Mouse (Mus musculus) heart, postnatal 36 days (tissue): ENCODE data around the gene Cdyl. TPM values are rescaled to one million over a fixed set of nuclear protein-coding genes. Genes with fewer than 3 reads are reported as not detected.

Source experiments
- DNase-seq, 2 experiments: peaks; one replicate each; pipeline ENCODE4 v3.0.0; 2021 to 2022
- intact Hi-C: fragments of 180-260 bp; cut with DNase I; formaldehyde crosslinking; loops from one replicate; pipeline ENCODE4 v1.15.1; 2025
- total RNA-seq, 2 experiments: library from RNA; stranded (reverse); gene quantifications; 2 replicates each; pipeline ENCODE4 v1.2.3; 2021

Cdyl gene
- total RNA-seq: 10 to 100 TPM in 1 of 2 experiments, 1 to 10 TPM in 1; 10.0 to 10.8 TPM

DNA sequence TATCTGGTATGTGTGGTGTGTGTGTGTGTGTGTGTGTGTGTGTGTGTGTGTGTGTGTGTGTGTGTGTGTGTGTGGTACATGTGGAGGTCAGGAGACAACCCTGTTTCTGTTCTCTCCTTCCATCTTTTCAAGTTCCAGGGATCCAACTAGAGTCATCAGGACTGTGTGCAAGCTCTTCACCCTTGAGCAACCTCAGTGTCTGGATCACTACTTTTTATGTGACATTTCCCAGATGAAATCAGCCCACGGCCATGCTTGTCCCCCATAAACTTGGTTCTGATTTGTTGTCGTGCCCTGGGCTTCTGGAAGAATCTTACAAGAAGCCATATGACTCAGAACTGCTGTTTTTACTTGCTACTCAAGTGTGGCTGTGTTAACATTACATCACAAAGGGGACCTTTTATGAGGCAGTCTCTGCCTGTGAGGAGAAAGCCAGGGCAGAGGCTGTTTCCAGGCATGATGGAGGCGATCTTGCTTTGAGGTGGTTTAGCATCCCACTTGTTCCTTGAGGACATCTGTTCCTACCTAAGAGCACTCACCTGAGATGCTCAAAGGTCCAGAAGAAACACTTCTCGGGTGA, at the start of gene Cdyl:
Gene Cdyl (plus strand): TSS at position 428 of the 580 bp plus-strand sequence.
- intact Hi-C loops: no loop called here
- DNase-seq: no peak

DNA sequence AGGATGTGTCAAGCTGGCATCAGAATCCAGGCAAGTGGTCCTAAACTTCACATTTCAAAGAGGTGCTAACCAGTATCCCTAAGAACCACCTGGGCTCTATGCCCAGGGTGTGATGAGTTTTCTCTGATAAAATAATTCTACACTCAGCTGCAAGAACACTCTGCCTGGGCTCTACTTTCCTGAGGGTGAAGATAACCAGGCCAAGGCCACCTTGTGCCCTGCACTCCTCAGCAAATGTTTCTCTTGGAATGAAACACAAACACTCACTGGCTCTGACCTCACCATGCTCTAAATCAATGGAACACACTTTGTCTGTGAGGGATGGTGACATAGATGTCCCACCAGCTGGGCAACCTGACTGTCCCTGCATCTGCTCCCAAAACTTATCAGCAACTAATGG, 48.9 kb upstream of the Cdyl start:
- intact Hi-C loops: no loop called here

DNA sequence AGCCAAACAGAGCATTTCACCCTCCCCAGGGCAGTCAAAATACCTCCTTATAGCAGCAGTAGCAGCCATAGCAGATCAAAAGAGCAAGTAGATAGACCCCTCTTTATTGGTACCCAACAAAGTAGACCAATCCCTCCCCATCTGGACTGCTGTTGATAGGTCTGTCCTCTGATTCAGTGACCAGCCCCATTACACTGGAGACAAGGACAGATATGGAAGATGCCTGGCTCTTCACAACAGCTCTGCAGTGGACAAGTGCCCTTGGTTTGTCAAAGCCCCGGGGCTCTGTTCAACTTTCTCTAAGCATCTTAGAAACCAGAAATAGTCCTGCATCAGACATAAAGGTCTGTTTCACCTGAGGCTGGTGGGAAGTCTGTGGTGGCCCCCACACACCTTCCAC, 47.1 kb upstream of the Cdyl start:
- DNase-seq: no peak
- intact Hi-C loops: no loop called here

More for the DNA sequence above, 48.9 kb upstream of the Cdyl start:
- DNase-seq: no peak

DNA sequence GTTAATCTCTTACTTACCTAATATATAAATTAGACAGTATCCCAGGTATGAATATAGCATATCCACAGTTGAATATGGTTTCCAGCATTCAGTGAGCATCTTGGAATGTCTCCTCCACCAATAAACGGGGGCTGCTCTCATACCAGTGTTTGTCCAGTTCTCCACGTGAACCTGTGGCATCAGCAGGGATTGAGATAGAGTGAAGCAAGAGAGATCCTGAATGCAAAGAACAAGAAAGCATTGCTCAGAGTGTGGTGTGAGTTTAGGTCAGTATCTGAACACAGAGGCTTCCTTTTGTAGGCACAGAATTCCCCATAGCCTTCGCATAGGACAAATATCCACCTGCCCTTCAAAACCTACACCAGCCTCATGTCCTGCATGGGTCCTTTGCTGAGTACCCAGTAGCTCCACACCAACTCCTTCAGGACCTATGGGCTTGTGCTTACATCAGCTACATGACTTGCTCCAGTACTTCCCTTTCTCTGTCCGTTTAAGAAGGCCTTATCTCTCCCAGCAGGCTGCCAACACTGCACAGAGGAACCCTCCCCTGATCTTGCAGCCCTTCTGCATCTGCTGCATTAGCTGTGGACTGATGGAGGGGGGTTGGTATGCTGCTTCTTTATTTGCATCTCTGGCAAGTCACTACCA, 44.7 kb upstream of the Cdyl start:
- intact Hi-C loops: no loop called here
- DNase-seq: no peak

DNA sequence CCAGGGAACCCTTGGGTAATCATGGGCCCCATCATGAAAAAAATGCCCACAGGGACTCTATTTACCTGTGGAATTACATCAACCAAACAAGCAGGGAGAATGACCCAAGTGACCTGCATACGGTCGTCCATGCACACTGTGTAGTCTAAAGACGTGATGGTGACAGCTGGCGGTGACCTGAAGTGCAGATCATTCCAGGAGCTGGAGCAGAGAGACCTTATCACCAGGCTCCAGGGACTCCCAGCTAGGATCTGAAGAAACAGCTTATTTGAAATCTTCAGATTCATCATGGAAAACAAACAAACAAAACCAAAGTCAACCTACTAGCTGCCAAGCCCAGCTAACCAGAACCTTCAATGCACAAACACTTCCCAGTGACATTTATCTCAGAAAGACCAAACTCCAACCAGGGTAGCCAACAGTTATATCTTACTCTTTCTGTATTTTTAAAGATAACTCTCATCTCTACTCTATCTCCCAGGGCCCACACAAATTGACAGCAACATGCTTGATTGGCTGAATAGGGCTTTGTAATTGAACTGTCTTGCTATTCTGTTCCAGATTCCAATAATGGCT, 43.0 kb upstream of the Cdyl start:
- DNase-seq: no peak
- intact Hi-C loops: no loop called here

DNA sequence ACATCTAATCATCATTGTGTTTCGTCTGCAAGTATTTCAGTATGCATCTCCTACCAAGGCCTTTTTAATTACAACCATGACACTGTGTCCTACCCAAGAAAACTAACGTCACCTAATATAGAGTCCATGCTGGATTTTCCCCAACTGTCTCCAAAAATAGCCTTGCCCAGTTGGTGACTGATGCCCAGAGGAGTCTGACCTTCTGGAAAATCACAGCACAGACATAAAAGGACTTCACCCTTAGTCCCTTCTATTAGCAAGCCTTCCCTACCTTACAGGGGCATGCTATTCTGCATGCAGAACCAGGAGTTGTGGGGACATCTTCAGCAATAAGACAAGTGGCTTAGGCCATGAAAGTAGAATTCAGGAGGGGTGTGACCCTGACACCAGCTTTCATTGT, 40.3 kb upstream of the Cdyl start:
- no peak for DNase-seq
- intact Hi-C loops: no loop called here

DNA sequence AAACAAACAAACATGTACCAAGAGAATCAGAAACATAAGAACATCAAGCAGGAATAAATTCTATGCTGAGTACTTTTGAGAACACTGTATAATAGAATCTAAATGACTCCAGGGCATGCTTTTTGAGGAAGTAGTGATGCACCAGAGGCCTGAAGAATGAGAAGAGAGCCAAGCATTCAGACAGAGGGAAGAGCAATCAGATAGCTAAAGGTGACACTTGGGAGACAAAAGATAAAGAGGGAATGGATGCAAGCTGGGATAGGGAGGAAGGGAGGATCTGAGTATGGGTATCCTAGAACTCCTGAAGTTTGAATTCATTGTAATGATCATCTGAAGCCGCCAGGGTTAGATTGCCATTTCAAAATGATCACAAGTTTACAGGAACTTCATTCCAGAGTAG, 38.9 kb upstream of the Cdyl start:
- intact Hi-C loops: no loop called here
- DNase-seq: no peak

DNA sequence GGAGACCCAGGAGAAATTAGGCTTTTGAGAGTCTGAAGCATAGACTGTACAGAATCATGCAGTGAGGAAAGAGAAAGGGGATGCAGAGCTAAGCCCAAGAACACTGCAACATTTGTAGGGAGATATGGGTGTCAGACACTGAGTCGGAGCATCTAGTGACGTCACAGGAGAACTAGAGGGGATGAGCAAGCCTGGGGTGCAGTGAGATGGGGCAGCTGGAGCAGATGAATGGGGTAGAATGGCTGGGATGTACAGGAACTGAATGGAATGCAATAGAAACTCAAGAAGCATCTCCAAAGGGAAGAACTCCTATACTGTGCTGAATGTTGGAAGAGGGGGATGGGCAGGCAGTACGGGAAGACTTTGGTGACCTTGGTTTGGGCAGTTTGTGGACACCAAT, 34.8 kb upstream of the Cdyl start:
- intact Hi-C loops: no loop called here
- DNase-seq: no peak

DNA sequence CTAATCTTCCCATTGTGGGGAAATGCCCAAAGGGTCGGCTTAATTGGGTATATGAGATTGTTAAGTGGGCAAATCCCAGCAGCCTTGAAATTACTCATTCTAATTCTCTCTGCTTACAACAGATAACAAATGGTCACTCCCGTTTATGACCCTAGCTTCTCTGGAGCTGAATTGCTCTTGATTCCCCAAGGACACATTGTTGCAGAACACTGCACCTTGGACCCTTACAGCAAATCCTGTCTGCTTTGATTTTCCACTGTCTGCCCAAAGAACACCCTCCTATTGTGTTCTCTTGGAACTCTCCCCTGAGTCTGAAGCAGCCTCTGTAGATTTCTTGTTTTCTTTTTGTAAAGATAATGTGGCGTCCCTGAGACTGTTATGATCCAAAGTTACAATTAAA, 34.1 kb upstream of the Cdyl start:
- intact Hi-C loops: no loop called here
- no peak for DNase-seq

DNA sequence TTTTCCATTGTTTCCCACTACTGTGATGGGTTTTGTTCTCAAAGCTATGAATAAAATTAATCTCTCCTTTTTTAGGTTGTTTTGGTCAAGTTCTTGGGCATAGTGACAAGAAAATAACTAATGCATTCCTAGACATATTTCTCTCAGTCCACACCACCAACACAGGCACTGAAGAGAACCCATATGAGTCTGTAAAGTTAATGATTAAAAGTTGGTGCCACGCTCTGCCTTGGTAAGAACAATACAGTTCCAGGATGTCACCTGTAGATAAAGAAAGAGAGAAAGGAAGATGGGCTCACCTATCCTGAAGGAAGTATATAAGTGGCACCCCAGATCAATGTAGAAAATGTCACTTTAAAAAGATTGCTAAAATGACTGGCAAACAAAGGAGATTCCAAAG, 32.3 kb upstream of the Cdyl start:
- intact Hi-C loops: no loop called here
- DNase-seq: no peak

DNA sequence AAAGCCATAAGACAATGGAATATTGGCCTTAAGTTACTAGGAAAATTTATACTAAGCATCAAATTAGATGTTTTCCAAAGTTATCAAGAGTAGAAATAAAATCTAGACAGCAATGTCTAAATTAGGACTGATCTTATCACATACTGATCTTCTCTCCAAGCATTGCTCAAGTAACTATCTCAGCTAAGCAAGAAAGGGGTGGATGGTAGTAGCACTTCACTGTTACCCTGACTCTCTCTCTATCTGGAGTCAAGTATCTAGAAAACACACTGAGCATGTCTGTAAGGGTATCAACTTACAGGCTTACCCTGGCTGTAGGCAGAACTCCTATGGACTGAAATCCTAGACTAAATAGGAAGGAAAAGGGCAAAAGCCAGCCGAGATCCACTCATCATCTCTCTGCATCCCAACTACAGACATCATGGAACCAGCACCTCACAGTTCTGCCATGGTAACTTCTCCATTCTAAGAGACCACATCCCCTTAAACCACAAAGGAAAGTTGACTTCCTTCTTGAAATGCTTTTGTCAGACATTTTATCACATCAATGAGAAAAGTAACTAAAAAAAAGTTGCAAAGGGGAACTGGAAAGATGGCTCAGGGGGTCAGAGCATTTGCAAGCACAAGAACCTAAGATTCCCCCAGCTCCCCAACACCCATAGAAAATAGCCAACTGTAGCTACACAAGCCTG, 12.4 kb upstream of the Cdyl start:
- intact Hi-C loops: no loop called here
- DNase-seq: no peak

DNA sequence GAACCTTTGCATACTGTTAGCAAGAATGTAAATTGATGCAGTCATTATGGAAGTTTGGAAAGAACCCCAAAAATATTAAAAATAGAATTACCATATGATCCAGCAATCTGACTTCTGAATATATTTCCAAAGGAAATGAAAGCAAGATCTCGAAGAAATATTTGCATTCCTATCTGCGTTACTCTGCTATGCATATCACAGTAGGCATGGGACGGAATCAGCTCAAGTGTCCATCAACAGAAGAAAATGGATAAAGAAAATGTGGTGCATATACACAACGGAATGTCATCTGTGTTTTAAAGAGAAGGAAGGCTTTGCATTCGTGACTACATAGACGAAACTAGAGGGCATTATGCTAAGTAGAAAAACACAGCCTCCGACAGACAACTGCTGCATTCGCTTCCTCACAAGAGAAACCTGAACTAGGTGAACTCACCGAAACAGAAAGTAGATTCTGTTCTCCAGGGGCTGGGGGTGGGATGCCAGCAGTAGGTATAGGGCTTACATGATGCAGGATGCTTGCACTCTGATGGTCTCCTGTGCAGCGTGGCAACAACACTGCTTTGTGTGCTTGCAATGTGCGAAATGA, 9.3 kb upstream of the Cdyl start:
- intact Hi-C loops: no loop called here
- no peak for DNase-seq

DNA sequence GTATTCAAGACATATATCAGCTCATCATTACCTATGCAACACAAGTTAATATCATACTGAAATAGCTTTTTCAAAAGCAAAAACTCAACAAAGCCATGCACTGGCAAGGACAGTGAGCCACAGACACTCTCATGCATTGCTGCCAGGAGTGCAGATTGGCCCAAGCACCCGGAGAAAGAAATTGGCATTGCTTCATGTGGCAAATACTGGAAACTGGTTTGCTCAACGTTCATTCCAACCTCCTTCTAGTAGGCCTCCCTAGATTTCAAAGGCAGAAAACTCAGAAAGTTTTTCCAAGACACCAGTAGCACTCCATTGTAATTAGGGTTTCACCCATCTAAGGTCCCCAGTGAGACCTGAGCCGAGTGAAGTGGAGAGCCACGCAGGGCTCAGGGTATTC, 6.8 kb upstream of the Cdyl start:
- DNase-seq: no peak
- intact Hi-C loops: no loop called here

DNA sequence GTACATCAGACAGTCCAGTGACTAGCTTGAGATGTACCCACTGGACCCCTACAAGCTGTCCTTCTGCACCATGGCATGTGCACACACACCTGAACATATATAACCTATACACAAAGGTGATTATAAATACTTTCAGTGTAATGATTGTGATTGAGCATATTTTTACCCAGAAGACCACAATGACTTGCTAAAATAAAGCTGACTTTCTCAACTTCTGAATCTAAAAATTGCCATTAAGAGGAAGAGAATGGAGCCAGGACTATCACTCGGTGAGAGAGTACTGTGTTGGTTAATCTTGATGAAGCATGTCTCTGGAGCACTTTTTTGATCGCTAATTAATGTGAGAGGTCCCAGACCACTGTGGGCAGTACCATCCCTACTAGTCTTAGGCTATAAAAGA, 2.8 kb upstream of the Cdyl start:
- intact Hi-C loops: no loop called here
- no peak for DNase-seq

DNA sequence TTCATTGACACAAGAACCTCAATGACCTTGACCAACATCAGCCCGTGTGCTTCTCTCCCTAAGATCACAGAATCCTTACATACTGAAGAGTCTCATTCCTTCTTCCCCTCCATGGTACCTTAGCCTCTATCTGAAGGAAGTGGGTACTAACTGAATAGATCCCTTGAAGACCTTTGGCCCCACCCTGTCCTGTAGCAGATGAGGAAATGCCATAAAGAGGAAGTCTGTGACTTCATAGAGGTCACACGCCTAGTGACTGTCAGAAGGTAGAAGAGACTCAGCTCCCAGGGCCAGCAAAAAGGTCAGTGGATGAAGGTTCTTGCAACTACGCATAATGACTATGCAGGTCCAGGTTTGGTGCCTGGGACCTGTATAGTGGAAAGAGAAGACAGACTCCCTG, 5.8 kb downstream of the Cdyl start:
- DNase-seq: no peak
- intact Hi-C loops: no loop called here

DNA sequence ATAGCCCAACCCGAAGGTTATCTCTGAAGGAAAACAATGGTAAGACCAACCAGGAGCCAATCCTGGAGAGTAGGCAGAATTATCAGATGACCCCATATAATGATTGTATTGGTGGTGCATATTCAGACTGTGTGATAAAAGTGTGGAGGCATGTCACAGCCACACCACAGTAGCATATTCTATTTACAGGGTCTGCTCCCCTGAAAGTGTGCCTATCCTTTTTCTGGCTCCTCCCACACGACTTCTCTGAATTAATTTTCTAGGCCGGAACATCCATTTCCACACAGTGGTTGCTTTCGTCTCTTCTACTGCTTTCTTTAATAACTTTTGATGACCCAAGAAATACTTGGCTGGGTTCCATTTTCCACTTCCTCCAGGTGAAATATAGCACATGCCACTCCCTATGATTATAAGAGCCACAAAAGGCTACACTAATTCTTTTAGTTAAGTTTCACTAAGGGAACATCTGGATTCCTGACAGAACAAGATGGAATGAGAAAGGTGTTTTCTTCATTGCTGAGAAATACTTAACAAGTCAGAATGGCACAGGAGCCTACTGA, 10.4 kb downstream of the Cdyl start:
- intact Hi-C loops: no loop called here
- DNase-seq: no peak

DNA sequence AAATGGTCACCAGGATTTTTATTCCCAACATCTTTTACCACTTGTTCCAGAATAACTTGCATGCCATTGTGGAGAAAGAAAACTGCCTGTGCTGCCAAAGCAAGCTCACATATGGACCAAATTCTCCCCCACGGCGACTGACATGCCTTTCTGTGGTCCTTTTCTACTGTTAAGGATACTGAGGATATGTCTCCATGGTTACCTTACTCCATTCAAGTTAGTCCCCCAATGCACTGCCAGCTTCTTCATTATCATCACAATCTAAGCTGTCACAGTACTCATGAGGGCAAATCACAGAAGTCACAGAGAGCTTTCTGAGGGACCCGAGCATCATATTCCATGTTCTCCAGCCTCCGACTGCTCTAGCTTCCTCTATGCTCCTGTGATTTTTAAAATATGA, 11.2 kb downstream of the Cdyl start:
- intact Hi-C loops: no loop called here

DNA sequence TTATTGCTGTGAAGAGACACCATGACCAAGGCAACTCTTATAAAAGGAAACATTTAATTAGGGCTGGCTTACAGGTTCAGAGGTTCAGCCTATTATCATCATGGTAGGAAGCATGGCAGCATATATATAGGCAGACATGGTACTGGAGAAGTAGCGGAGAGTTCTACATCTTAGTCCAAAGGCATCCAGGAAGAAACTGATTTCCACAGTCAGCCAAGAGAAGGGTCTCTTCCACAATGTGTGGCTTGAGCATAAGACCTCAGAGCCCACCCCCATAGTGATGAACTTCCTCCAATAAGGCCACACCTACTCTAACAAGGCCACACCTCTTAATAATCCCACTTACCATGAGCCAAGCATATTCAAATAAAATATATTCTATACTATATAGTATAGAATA, 17.3 kb downstream of the Cdyl start:
- intact Hi-C loops: no loop called here

More for the DNA sequence above, 11.2 kb downstream of the Cdyl start:
- no peak for DNase-seq

DNA sequence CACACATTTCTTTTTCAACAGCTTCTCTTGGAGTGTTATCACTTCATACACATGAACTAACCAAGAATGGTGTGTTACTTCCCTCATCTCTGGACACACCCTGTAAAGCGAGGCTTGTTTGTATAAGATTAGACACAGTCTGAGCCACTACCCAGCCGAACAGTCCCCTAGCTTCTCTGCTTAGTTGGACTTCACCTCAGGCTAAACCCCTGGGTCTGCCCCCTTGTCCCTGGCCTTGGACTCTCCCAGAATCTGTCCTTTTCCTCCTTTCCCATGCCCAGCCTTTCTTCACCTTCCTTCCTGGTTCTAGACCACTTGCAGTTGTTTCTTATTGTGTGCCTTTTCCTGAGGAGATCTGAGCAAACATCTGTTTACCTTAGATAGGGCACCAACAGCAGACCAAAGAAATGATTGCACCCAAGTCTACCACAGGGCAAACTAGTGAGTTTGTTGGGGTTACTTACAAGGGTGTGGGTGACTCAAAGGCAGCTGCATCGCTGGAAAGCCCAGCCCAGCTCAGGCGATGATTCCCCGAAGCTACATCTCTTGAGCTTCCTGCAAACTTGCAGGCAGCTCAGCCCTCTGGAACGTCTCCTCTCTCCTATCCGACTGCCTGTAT, 17.9 kb downstream of the Cdyl start:
- no peak for DNase-seq
- intact Hi-C loops: no loop called here

More for the DNA sequence above, 17.3 kb downstream of the Cdyl start:
- no peak for DNase-seq

DNA sequence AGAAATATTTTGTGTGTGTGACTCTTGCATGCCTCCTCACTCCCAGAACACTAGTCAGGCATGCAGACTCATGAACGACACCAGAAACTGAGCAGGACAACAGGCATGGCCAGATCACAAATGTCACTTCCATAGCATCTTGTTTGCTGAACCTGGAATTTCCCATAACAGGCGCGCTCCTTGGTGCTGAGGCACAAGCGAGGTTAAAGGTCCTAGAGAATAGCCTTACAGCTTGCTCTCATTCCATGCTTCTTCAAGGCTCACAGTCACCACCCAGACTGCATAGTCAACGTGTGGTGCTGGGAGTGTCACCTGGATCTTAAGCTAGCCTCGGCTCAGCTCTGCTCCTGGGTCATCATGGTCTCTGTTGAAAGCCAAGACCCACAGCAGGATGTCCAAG, 19.1 kb downstream of the Cdyl start:
- no peak for DNase-seq

DNA sequence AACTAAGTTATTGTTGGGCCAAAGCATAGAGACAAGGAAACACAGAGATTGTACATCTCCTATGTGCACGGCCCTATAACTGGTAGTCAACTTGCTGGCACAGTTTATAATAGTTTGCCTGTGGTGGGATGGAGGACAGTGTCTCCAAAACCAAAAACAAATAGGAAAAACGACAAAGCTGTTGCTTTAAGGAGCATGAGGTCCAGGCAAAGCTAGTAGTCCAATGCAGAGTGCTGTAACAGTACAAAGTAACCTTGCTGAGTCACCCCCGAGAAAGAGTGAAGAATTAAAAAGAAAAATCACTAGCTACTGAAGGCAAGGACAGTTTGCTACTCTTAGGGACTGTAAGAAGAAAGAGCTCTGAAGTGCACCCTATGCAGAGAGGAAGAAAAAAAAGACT, 21.7 kb downstream of the Cdyl start:
- intact Hi-C loops: no loop called here
- DNase-seq: no peak

More for the DNA sequence above, 19.1 kb downstream of the Cdyl start:
- intact Hi-C loops: no loop called here
